Mouse (Mus musculus) liver, embryonic 18 days (tissue): ENCODE measurements around the gene Klf15. TPM values are rescaled to one million over a fixed set of nuclear protein-coding genes. Genes with fewer than 3 reads are reported as not detected.

Experiments
- polyA plus RNA-seq: library from polyadenylated mRNA; depleted of rRNA; stranded (reverse); fragments of >200 nt; gene quantifications from 2 replicates; pipeline ENCODE4 v1.2.3, GENCODE M21; 2012; rRNA removed

Klf15 gene
- polyA plus RNA-seq, result 31.0 and 35.7 TPM in 2 replicates

GRCm38 (mm10) chr6:90462181-90462706, at the start of gene Klf15:
TSS of gene Klf15 (plus strand) at chr6:90462576.

DNA sequence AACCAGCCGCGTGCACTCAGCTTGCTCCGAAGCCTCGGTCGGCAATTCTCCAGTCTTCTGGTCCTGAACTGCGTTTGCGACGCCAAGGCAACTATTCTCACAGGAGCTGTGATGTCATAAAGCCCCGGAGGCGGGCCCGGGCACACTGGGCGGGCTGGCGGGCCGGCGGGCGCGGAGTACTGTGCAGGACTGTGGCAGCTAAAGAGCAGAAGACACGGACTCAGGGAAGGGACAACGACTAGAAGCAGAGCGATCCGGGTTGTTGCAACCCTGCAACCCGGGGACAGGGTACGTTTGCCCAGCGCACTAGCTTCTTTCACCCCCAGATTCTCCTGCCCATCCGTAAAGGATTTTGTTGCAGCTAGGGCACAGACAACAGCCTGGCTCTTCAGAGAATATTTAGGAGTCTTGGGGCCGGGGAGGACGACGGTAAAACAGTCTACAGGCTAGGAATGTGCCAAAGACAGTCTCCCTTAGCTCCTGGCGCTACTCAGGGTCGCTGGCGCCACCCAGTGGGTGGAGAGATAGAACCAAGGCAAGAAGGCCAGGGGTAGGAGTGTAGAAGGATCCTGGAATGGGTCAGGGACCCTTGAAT, 33.9 kb upstream of the Klf15 start, which contains the start of gene Cfap100:
Gene Cfap100, minus strand, starts transcription at position 418 of the 595 bp plus-strand sequence.

DNA sequence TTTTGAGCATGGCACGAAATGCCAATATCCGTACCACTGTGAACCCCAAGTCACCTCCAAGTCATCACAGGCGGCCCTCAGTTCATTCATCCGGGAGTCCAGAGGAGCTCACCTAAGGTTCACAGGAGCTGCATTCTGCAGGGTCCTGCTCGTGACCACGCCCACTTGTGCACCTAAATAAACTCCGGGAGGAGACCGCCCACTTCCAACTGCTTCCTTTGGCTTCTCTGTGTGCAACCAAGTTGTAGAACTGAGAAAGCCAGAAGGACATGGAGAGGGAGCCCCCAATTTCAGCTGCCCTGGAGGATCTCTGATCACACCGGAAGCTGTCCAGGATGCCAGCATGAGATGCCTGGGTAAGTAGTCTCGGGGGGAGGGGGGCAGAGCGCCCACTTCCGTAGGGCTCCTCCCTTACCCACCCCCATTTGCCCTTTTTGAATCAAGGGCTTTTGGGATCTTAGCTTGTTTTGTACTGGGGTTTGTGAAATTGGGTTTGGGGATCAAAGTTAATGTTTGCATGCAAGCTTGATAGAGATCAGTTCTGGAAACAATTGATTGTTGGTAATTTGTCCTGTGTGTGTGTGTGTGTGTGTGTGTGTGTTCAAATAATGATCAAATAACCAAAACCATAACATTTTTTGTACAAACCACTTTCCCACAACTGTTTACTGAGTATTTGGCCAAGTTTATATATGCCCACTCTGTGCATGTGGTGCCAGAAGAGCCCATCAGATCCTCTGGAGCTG, 24.0 kb downstream of the Klf15 start, which contains the start of gene Aldh1l1:
Gene Aldh1l1, plus strand, starts transcription at position 252 of the 746 bp plus-strand sequence.

Other genes with a start within 250 kb of the Klf15 start
- 0.04 and 0.13 TPM in 2 replicates for gene Vmn1r53, start 238.1 kb upstream of the Klf15 start, polyA plus RNA-seq
- not detected in 2 replicates for gene Vmn1r54, start 216.3 kb upstream of the Klf15 start, polyA plus RNA-seq
- gene BC048671, start 161.4 kb upstream of the Klf15 start, polyA plus RNA-seq, result not detected in 2 replicates
- gene Chst13, start 137.4 kb upstream of the Klf15 start, polyA plus RNA-seq, result 8.0 and 9.2 TPM in 2 replicates
- 70.8 and 72.2 TPM in 2 replicates for gene Uroc1, start 129.3 kb upstream of the Klf15 start, polyA plus RNA-seq
- gene Zxdc, start 93.1 kb upstream of the Klf15 start, polyA plus RNA-seq, result 2.9 and 4.0 TPM in 2 replicates
- 0.10 and 0.12 TPM in 2 replicates for gene Cfap100, start 33.8 kb upstream of the Klf15 start, polyA plus RNA-seq
- gene Aldh1l1, start 23.9 kb downstream of the Klf15 start, polyA plus RNA-seq, result 45.0 and 55.3 TPM in 2 replicates
- gene Slc41a3, start 142.1 kb downstream of the Klf15 start, polyA plus RNA-seq, result 25.9 and 35.3 TPM in 2 replicates